Mouse (Mus musculus) skeletal muscle tissue, adult 2 months (tissue): ENCODE data around the gene Ddx6.
"Not testable (repeated sequence)": the region's sequence is repeated elsewhere in the genome, so short reads cannot be mapped to it uniquely, and the experiment has no call there.

Source experiments
- DNase-seq: peaks from one replicate; pipeline ENCODE4 v3.0.0-alpha.2; 2012; ENCODE audit warnings: low read depth, low spot score

Gene Ddx6

DNA sequence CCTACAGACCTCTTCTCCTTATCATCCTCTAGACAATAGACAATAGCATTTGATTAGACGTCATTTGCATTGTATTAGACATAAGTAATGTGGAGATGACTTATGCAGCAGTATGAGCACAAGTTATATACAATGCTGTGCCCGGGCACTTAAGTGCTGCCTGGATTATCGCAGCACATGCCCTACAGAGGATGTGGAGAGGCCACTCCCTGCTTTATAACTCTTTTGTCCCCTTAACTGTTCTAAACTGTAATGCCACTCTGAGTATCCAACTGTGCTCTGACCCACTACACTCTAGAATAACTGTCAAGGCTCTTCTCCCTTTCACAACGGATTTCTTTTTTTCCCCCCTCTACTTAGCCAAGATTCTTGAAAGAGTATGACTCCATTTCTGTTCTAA is 10.8 kb upstream of the Ddx6 start:
- no peak for DNase-seq

DNA sequence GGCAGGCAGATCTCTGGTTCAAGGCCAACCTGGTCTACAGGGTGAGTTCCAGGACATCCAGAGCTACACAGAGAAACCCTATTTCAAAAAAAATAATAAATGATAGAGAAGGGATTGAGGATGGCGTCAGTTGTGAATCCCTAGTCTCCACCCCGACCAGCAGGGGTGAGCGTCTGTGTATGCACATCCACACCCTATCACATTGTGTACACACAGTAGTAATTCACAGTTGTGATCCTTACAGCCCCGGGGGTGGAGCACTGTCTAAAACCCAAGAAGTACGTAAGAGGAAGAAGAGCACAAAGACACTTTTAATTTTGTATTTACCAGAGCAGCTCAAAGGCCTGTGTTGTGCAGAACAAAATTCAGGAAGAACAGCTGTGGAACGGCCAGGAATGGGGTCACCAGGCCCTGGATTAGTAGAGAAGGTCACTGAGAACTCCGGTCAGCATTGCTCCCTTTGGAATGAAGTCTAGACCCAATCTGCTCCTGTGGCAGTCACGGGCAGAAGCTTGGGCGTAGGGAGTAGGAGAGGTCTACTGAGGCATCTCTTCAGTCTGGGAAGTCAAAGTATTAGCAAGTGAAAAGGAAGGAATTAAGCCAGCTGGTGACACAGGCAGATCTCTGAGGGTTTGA is 9.7 kb upstream of the Ddx6 start:
- DNase-seq, result no peak

GRCm38 (mm10) chr9:44595537-44595930 is 9.2 kb upstream of the Ddx6 start:
- no peak for DNase-seq

DNA sequence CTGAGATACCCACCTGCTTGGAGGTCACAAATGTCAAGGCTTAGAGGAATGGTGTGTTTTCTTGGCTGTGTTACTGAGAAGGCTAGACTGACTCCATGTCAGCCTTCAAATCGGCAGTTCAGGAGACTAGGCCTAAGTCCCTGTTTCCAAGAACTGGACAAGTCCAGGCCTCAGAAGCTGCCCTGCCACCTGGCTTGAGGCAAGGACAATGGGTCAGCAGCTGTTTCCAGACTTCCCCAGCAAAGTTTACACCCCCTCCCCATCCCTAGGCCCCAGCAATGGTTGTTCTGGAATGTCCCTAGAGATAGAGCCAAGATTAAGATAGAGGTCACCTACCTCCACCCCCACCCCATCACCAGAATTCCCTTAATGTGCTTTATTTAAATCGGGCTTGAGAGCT is 7.0 kb upstream of the Ddx6 start:
- DNase-seq, result no peak

DNA sequence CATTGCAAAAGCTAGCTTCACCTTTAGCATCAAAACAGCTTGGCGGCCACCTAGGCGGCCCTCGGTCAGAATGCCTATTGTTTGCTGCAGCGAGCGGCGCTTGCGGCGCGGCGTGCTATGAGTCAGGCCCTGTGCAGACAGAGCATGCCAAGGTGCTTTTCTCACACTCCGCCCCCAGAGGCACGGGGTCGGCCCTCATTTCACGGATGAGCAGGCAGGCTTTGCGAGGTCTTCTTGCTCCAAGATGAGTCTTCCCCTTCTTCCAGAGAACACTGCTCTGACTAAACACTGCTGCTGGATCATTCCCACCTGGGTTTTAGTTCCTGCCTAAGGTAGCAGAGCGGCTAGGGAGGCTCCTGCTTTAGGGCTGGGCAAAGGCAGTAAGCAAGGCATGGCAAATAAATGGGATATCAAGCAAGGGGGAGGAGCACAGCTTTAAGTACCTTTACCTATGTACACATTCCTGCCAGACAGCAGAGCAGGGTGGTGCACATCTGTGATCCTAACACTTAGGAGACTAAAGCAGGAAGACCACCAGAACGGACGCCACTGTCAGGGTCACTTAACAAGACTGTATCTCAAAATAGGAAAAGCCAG is 5.7 kb upstream of the Ddx6 start:
- no peak for DNase-seq

DNA sequence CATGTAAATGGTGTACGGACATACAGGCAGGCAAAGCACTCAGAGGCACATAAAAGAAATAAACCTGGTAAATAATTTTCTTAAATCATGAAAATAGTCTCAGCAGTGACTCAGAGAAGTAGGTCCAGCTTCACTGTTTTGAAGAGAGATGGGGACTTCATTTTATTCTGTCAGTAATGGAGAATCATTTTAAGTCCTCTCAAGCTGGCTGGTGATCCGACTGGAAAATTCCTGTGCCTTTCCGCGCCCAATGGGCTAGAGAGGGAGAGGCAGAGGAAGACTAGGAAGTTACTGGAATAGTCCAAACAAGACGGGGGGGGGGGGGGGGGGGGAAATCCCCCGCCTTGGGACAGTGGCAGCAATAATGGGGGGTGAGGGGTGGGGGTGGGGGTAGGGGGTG is 5.1 kb upstream of the Ddx6 start:
- no peak for DNase-seq

GRCm38 (mm10) chr9:44600801-44601200 is 3.9 kb upstream of the Ddx6 start:
- no peak for DNase-seq

DNA sequence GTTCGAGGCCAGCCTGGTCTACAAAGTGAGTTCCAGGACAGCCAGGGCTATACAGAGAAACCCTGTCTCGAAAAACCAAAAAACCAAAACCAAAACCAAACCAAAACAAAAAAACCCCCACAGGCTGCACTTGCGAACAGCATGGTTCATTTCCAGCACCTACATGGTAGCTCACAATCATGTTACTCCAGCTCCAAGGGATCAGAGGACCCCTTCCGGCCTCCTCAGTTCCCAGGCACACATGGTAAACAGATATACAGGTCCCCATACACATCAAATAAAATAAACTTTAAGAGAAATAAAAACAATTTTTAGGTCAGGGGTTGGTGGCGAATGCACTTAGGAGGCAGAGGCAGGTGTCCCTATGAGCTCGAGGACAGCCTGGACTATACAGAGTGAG is 1.9 kb upstream of the Ddx6 start:
- DNase-seq, result no peak

- DNase-seq, result peak; percentile 86
These were observed 1.0 kb upstream of the Ddx6 start for GRCm38 (mm10) chr9:44603454-44604289.

DNA sequence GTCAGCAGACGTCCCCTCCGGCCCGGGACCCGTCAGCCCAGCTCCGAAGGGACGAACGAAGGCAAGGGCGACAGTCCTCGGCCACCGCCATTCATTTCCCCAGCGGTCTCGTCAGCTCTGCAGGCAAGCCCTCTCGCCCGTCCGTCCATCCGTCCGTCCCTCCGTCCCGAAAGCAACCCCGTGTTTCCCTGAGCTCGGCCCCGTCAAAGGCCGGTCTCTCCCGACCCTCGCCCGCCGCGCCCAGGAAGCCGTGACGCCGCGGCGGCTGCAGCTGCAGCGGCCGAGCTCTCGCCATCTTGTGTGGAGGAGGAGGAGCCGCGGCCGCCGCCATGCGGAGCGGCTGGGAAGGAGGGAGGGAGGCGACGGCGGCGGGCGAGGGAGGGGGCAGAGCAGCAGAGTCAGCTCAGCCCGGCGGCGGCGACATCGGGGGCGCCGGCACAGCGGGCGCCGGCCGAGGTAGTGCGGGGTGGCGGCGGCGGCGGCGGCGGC is 358 bp upstream of the Ddx6 start:
- DNase-seq, result peak; percentile 73

DNA sequence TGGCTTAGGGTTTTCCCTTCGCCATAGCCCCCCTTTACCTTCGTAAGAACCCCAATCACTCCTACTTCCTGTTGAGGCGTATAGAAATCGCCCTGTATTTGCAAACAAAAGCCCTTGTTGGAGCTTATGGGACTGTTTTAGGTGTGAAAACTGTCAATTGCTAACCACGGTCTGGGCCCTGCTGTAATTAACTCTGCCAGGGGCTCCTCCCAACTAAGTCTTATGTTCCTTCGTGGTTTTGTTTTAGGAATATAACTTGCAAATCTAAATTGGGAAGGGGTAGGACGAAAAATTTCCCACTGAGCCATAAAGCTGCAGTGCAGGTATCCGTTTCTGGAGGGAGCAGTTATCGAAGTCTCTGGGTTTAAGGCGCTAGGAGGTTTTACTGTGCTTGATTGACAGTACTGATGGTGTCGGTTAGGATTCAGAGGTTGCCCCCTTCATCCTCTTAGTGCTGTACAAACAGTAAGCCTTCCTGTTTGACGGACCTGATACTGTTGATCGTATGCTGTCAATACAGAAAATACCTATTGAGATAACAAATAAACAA is 999 bp downstream of the Ddx6 start:
- no peak for DNase-seq

GRCm38 (mm10) chr9:44606646-44607045 is 2.0 kb downstream of the Ddx6 start:
- DNase-seq, result no peak

GRCm38 (mm10) chr9:44607306-44607705 is 2.6 kb downstream of the Ddx6 start:
- no peak for DNase-seq

DNA sequence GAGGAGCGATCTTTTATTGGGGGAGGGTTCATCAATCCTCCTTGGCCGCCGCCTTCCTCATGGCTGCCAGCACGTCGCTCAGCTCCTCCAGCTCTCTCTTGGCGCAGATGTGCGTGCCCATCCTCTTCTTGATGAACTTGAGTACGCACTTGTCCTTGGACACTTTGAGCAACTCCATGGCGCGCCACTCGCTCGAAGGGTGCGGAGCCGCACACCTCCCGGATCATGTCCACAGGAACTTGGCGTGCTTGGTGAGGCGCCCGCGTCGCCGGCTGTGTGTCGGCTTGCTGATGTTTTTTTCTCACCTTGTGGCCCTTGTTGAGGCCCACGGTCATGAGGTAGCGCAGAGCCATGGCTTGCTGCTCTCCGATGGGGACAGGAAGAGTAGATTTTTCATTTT is 5.7 kb downstream of the Ddx6 start:
- no peak for DNase-seq

DNA sequence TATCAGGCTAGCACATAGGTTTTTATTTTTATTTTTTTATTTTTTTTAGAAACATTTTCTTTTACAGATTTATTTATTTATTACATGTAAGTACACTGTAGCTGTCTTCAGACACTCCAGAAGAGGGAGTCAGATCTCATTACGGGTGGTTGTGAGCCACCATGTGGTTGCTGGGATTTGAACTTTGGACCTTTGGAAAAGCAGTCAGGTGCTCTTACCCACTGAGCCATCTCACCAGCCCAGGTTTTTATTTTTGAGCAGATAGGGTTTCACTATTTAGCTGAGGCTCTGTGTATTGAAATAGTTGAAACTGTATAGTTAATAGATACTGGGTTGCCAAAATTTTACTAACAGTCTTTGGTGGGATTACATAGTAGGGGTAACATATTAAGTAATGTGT is 8.4 kb downstream of the Ddx6 start:
- not testable (repeated sequence) for DNase-seq

- no peak for DNase-seq
These were observed 16.4 kb downstream of the Ddx6 start for GRCm38 (mm10) chr9:44621114-44621513.

DNA sequence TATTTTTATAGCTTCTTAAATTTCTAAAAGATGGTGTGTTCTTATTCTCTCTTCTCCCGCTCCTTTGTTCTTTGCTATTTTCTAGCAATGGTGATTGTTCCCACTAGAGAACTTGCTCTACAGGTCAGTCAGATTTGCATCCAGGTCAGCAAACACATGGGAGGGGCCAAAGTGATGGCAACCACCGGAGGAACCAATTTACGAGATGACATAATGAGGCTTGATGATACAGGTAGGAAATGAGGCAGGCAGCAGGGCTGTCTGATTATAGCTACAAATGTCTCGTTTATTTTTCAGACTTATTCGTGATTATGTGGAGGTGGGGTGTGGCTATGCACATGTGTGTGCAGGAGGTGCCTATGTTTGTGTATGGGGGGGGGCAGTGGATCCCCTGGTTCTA is 19.7 kb downstream of the Ddx6 start:
- DNase-seq, result no peak

- no peak for DNase-seq
These were observed 21.6 kb downstream of the Ddx6 start for GRCm38 (mm10) chr9:44626268-44626667.

GRCm38 (mm10) chr9:44637551-44638169 is 33.0 kb downstream of the Ddx6 start:
- peak; percentile 66 for DNase-seq

GRCm38 (mm10) chr9:44638726-44639125 is 34.0 kb downstream of the Ddx6 start:
- not testable (repeated sequence) for DNase-seq

DNA sequence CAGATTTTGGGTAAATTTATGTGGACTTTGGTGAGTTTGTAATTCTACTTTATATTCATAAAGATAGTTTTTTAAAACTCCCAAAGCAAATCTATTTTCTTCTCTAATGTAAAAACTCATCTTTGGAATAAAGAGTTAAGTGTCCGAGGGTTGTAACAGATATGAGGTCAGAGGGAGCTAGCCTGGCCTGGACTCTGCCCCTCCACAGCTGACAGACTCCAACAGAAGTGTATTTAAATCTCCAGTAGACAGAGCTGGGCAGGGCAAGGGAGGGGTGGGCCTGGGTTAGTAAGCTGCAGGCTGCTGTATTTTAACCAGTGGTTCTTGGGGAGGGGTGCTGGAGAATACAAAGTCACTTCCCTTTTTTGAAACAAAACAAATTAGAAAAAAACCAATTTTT is 35.3 kb downstream of the Ddx6 start:
- DNase-seq, result not testable (repeated sequence)
